Comparison of ENCODE assay signal across 11 mouse cellular contexts in genomic region chr5:150332810-150333209, GRCm38 (mm10).
DNase-seq lines count a peak whose midpoint lies in the region; ATAC-seq and TF ChIP-seq lines count a peak whose summit lies in the region.
"Had no signal": no experiment of that assay in that cellular context is flagged by ENCODE, and none has a peak within 500 bp of the region (broad histone marks: within the 10 kb centered on the region; RNA-seq: fewer than 3 reads in every experiment).

No protein-coding gene starts in this region.

- no peak for DNase-seq in kidney, adult 2 months
- DNase-seq in kidney, adult 11 months: no peak
- DNase-seq in heart, postnatal 0 days (ENCODE audit: low spot score): no peak
- no peak for DNase-seq in testis, postnatal 14 days (ENCODE audit: low spot score)
- DNase-seq: gastrocnemius, postnatal 36 days; lung, postnatal 36 days had no signal

- H3K4me2 ChIP-seq in heart, postnatal 0 days (ENCODE audit: low read depth, low read length): no peak overlapping the region
- H3K4me2 ChIP-seq: forebrain, embryonic 12.5 days; limb, embryonic 12.5 days had no signal

- no peak for TF ChIP-seq EP300 in heart, postnatal 0 days (IDR thresholded peaks at IDR 0.05; ENCODE audit: low read depth)

- no peaks in the 10 kb centered on the region for H3K9me3 ChIP-seq in heart, postnatal 0 days (replicated peaks; ENCODE audit: control insufficient read depth, low read length)
- H3K9me3 ChIP-seq: forebrain, embryonic 12.5 days; limb, embryonic 12.5 days had no signal

- no peak overlapping the region for H3K4me3 ChIP-seq in kidney, adult 2 months (ENCODE audit: insufficient read depth, low read depth, low read length)
- H3K4me3 ChIP-seq in heart, postnatal 0 days (ENCODE audit: low read depth, low read length): no peak overlapping the region
- H3K4me3 ChIP-seq in olfactory bulb, adult 2 months (ENCODE audit: insufficient read depth, low read depth, low read length): no peak overlapping the region
- H3K4me3 ChIP-seq: forebrain, embryonic 12.5 days; limb, embryonic 12.5 days had no signal

- no peak for TF ChIP-seq CTCF in kidney, adult 2 months (conservative IDR thresholded peaks at IDR 0.05; ENCODE audit: insufficient read depth, insufficient read length, low read depth, low read length)
- TF ChIP-seq CTCF in heart, postnatal 0 days (IDR thresholded peaks at IDR 0.05; ENCODE audit: low read depth): no peak
- no peak for TF ChIP-seq CTCF in olfactory bulb, adult 2 months (IDR thresholded peaks at IDR 0.05; ENCODE audit: insufficient read depth, low read depth, low read length)

- H3K36me3 ChIP-seq in kidney, adult 2 months (ENCODE audit: control insufficient read depth, insufficient read depth, low read length): no peaks in the 10 kb centered on the region
- H3K36me3 ChIP-seq in heart, postnatal 0 days (replicated peaks; ENCODE audit: control insufficient read depth, insufficient read depth, low read length): no peaks in the 10 kb centered on the region; the same call in 1 of the 2 replicates
- H3K36me3 ChIP-seq: forebrain, embryonic 12.5 days; limb, embryonic 12.5 days had no signal

- WGBS in kidney, adult 2 months: 41% methylated on average over 5 of the region's 5 CpGs
- 33% methylated on average over 5 of the region's 5 CpGs for whole genome bisulfite sequencing in heart, postnatal 0 days
- 77% methylated on average over 5 of the region's 5 CpGs for WGBS in olfactory bulb, adult 2 months

- H3K27me3 ChIP-seq in kidney, adult 2 months (replicated peaks; ENCODE audit: control insufficient read depth, insufficient read depth, low read length): no peaks in the 10 kb centered on the region
- H3K27me3 ChIP-seq in heart, postnatal 0 days (ENCODE audit: control insufficient read depth, insufficient read depth, low read length): no peaks in the 10 kb centered on the region
- H3K27me3 ChIP-seq: forebrain, embryonic 12.5 days; limb, embryonic 12.5 days had no signal

- no peak overlapping the region for H3K9ac ChIP-seq in heart, postnatal 0 days (replicated peaks; ENCODE audit: low read depth, low read length)
- H3K9ac ChIP-seq: forebrain, embryonic 12.5 days; limb, embryonic 12.5 days had no signal

- H3K27ac ChIP-seq in kidney, adult 2 months (ENCODE audit: insufficient read depth, low read depth, low read length): 0 out of 2 replicates have a peak overlapping the region, but pooled peaks have one; percentile 0
- H3K27ac ChIP-seq in heart, postnatal 0 days (ENCODE audit: low read depth): peak overlapping the region; percentile 75
- peak overlapping the region; percentile 21; the same call in 1 of the 2 replicates for H3K27ac ChIP-seq in olfactory bulb, adult 2 months (ENCODE audit: insufficient read depth, low read depth, low read length)
- H3K27ac ChIP-seq: forebrain, embryonic 12.5 days; limb, embryonic 12.5 days had no signal

- 0 out of 2 replicates have a peak, but pooled peaks have one; percentile 54 for ATAC-seq in common myeloid progenitor, adult 5-6 weeks (replicated peaks; ENCODE audit: low read depth, poor library complexity, severe bottlenecking)
- ATAC-seq in heart, postnatal 0 days (ENCODE audit: insufficient read depth, low read depth): no peak
- no peak for ATAC-seq in granulocyte monocyte progenitor cell, adult 5-6 weeks (replicated peaks; ENCODE audit: poor library complexity, severe bottlenecking)

- no peak for TF ChIP-seq POLR2A in kidney, adult 2 months (IDR thresholded peaks at IDR 0.05; ENCODE audit: low read depth, low read length)
- no peak for TF ChIP-seq POLR2A in olfactory bulb, adult 2 months (IDR thresholded peaks at IDR 0.05; ENCODE audit: insufficient read depth, low read depth, low read length)

- no peaks in the 10 kb centered on the region for H3K4me1 ChIP-seq in kidney, adult 2 months (ENCODE audit: control insufficient read depth, insufficient read depth, low read length)
- peaks cover 22% of the 10 kb centered on the region for H3K4me1 ChIP-seq in heart, postnatal 0 days (ENCODE audit: control insufficient read depth, insufficient read depth)
- H3K4me1 ChIP-seq in olfactory bulb, adult 2 months (ENCODE audit: control insufficient read depth, insufficient read depth, low read length): peaks cover 5% of the 10 kb centered on the region; the same call in 1 of the 2 replicates
- H3K4me1 ChIP-seq: forebrain, embryonic 12.5 days had no signal

Comparison
In these comparisons a context has a peak if more than half of its experiments do, and no peak if none do; other contexts are left out.
1. H3K27ac ChIP-seq: peak in every context shown above with its lines; median percentile 75 in heart, postnatal 0 days; 21 in olfactory bulb, adult 2 months; 0 in kidney, adult 2 months.